Mouse (Mus musculus) embryonic fibroblast, embryonic 13.5 days (primary cell): Measurements from ENCODE around the gene Dbil5.

Experiments used
- CTCF ChIP-seq: IDR thresholded peaks from 2 replicates; pipeline ENCODE4 v1.5.1; 2011; ENCODE audit warnings: mild to moderate bottlenecking, control low read depth, low read length, moderate library complexity, borderline replicate concordance; ENCODE audit not compliant: insufficient read depth
- POLR2A ChIP-seq: IDR thresholded peaks from 2 replicates; pipeline ENCODE4 v1.6.1; 2011; ENCODE audit warnings: low read depth, mild to moderate bottlenecking, control low read depth, low read length, moderate library complexity

DNA sequence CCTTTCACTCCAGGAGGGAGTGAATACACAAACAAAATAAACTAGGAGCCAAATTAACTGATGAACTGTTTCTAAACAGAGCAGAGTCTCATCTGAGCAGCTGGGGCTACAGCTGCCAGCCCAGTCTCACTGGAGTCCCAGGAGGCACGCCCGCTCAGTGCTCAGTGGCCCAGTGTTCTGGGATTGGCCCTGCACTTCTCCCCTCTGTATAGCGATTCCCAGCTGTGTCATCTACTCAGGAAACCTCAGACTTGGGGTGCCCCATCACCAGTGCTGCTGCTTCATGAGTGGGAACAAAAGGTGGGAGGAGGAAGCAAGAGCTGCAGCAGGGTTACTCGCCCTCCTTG, 36.5 kb downstream of the Dbil5 start:
- TF ChIP-seq CTCF, result no peak
- TF ChIP-seq POLR2A, result no peak
